Mouse (Mus musculus): Measurements from ENCODE around the gene Stard10. TPM values are rescaled to one million over a fixed set of nuclear protein-coding genes. Genes with fewer than 3 reads are reported as not detected.

Gene Stard10
- total and polyA plus RNA-seq, 2 experiments from 2014 or later, result 17.2 to 39.3 TPM

DNA sequence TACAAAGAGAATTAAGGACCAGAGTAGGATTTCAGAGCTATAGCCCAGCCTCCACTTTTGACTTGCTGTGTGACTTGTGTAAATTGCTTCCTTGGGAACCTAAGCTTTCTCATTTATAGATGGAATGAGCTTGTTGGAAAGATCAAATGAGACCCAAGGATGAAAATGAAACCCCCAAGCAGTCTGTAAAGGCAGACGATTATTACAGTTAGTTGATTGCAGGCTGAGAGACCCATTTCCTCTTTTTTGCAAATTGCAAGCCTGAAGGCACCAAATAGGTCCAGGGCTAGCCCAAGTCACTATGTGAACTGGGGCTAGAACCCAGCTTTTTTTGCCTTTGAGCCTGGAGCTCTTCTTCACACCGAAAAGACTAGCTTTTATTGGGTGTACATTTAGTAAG, 5.8 kb upstream of the Stard10 start:
- DNase-seq (ENCODE audit: low spot score) (no peak), ATAC-seq (no peak)
- no peaks in the 10 kb centered on the region for H3K27me3 ChIP-seq (ENCODE audit: insufficient read depth, low read length)
- H3K4me3 ChIP-seq (ENCODE audit: low read length), result peak overlapping the region; percentile 48
- peak overlapping the region; percentile 61 for H3K4me2 ChIP-seq (ENCODE audit: low read depth, low read length)
- H3K4me1 ChIP-seq (ENCODE audit: insufficient read depth, low read length), result no peaks in the 10 kb centered on the region
- H3K27ac ChIP-seq, result peak overlapping the region; percentile 91; the same call in 1 of the 2 replicates
- WGBS, result 36% methylated on average over 2 of the region's 2 CpGs
- no peak for TF ChIP-seq CTCF (IDR thresholded peaks at IDR 0.05; ENCODE audit: low read depth)
- no peaks in the 10 kb centered on the region for H3K36me3 ChIP-seq (ENCODE audit: insufficient read depth, low read length)
- H3K9me3 ChIP-seq (ENCODE audit: low read length), result no peaks in the 10 kb centered on the region
- H3K9ac ChIP-seq (replicated peaks; ENCODE audit: low read length), result peak overlapping the region; percentile 42; the same call in 1 of the 2 replicates

- WGBS, result 77% methylated on average over 3 of the region's 3 CpGs
These were observed 3.9 kb upstream of the Stard10 start for GRCm38 (mm10) chr7:101313033-101313432.

DNA sequence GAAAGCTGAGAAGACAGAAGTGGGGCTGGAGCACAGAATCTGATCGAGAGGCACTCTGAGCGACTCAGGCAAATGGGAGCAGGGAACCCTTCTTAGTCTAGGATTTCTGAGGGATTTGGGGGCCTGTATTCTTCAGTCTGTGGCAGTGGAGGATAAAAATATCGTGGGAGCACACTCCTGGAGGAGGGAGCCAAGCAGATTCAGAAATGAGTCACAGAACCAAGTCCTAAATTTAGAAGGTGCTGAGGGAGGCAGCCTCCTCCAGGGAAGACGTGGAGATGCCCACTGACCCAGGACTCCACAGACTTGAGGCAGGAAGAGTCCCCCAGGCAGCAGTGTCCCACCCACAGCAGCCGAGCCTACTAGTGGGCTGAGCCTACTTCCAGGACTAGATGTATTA, 2.5 kb upstream of the Stard10 start:
- H3K36me3 ChIP-seq (ENCODE audit: insufficient read depth, low read length), result no peaks in the 10 kb centered on the region
- ATAC-seq, result no peak
- no peaks in the 10 kb centered on the region for H3K27me3 ChIP-seq (ENCODE audit: insufficient read depth, low read length)
- no peak overlapping the region for H3K27ac ChIP-seq
- WGBS, result 69% methylated on average over 5 of the region's 5 CpGs
- no peak overlapping the region for H3K4me3 ChIP-seq (ENCODE audit: low read length)
- H3K9me3 ChIP-seq (ENCODE audit: low read length), result no peaks in the 10 kb centered on the region
- no peak overlapping the region for H3K9ac ChIP-seq (replicated peaks; ENCODE audit: low read length)
- no peaks in the 10 kb centered on the region for H3K4me1 ChIP-seq (ENCODE audit: insufficient read depth, low read length)
- no peak overlapping the region for H3K4me2 ChIP-seq (ENCODE audit: low read depth, low read length)
- TF ChIP-seq CTCF (IDR thresholded peaks at IDR 0.05; ENCODE audit: low read depth), result no peak
- no peak for DNase-seq (ENCODE audit: low spot score)

More at GRCm38 (mm10) chr7:101313033-101313432, 3.9 kb upstream of the Stard10 start:
- no peaks in the 10 kb centered on the region for H3K27me3 ChIP-seq (ENCODE audit: insufficient read depth, low read length)
- H3K9ac ChIP-seq (replicated peaks; ENCODE audit: low read length), result no peak overlapping the region
- no peaks in the 10 kb centered on the region for H3K36me3 ChIP-seq (ENCODE audit: insufficient read depth, low read length)
- DNase-seq (ENCODE audit: low spot score), result no peak
- no peaks in the 10 kb centered on the region for H3K4me1 ChIP-seq (ENCODE audit: insufficient read depth, low read length)
- no peak overlapping the region for H3K4me3 ChIP-seq (ENCODE audit: low read length)
- no peak overlapping the region for H3K4me2 ChIP-seq (ENCODE audit: low read depth, low read length)
- no peak overlapping the region for H3K27ac ChIP-seq
- ATAC-seq, result no peak
- TF ChIP-seq CTCF (IDR thresholded peaks at IDR 0.05; ENCODE audit: low read depth), result no peak
- no peaks in the 10 kb centered on the region for H3K9me3 ChIP-seq (ENCODE audit: low read length)

GRCm38 (mm10) chr7:101315699-101316098, 1.2 kb upstream of the Stard10 start:
- Histone ChIP-seq H3K4me3 (ENCODE audit: low read length) (no peak overlapping the region), H3K9me3 (ENCODE audit: low read length) (no peaks in the 10 kb centered on the region), H3K4me2 (ENCODE audit: low read depth, low read length) (no peak overlapping the region), H3K27ac (no peak overlapping the region), H3K4me1 (ENCODE audit: insufficient read depth, low read length) (no peaks in the 10 kb centered on the region; the same call in 1 of the 2 replicates), H3K9ac (replicated peaks; ENCODE audit: low read length) (no peak overlapping the region), H3K27me3 (ENCODE audit: insufficient read depth, low read length) (no peaks in the 10 kb centered on the region), H3K36me3 (ENCODE audit: insufficient read depth, low read length) (no peaks in the 10 kb centered on the region)
- DNase-seq (ENCODE audit: low spot score) (no peak), ATAC-seq (no peak)
- TF ChIP-seq CTCF (IDR thresholded peaks at IDR 0.05; ENCODE audit: low read depth), result no peak

GRCm38 (mm10) chr7:101316591-101317001, 290 bp upstream of the Stard10 start:
- Histone ChIP-seq H3K4me2 (ENCODE audit: low read depth, low read length) (no peak overlapping the region), H3K4me3 (ENCODE audit: low read length) (no peak overlapping the region), H3K9ac (replicated peaks; ENCODE audit: low read length) (no peak overlapping the region), H3K4me1 (ENCODE audit: insufficient read depth, low read length) (peaks cover 3% of the 10 kb centered on the region), H3K27me3 (ENCODE audit: insufficient read depth, low read length) (no peaks in the 10 kb centered on the region), H3K36me3 (ENCODE audit: insufficient read depth, low read length) (no peaks in the 10 kb centered on the region), H3K27ac (no peak overlapping the region), H3K9me3 (ENCODE audit: low read length) (no peaks in the 10 kb centered on the region)
- ATAC-seq, result no peak
- TF ChIP-seq CTCF (IDR thresholded peaks at IDR 0.05; ENCODE audit: low read depth), result no peak
- no peak for DNase-seq (ENCODE audit: low spot score)
- 65% methylated on average over 6 of the region's 6 CpGs for WGBS

DNA sequence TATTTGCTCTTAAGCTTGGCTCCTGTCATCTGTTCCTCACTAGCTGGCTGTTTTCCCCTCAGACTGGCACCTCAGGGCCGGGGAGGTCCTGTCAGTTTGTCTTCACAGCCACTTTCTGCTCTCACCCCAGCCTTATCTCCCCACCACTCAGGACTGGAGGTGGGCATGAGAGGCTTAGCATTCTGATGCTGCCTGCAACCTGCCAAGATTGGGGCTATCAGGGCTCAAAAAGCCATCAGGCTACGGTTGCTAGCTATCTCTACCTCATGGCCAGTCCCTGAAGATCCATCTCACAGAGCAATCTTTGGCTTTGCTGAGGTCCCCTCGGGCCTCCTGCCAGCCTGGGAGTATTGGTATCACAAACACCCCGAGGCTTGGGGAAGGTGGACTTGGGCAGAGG, 2.0 kb downstream of the Stard10 start:
- no peak overlapping the region for H3K9ac ChIP-seq (replicated peaks; ENCODE audit: low read length)
- TF ChIP-seq CTCF (IDR thresholded peaks at IDR 0.05; ENCODE audit: low read depth), result no peak
- no peaks in the 10 kb centered on the region for H3K9me3 ChIP-seq (ENCODE audit: low read length)
- no peaks in the 10 kb centered on the region for H3K27me3 ChIP-seq (ENCODE audit: insufficient read depth, low read length)
- H3K36me3 ChIP-seq (ENCODE audit: insufficient read depth, low read length), result no peaks in the 10 kb centered on the region
- ATAC-seq (no peak), DNase-seq (ENCODE audit: low spot score) (no peak)
- peaks cover 13% of the 10 kb centered on the region for H3K4me1 ChIP-seq (ENCODE audit: insufficient read depth, low read length)
- H3K4me3 ChIP-seq (ENCODE audit: low read length), result no peak overlapping the region
- no peak overlapping the region for H3K4me2 ChIP-seq (ENCODE audit: low read depth, low read length)
- WGBS, result 69% methylated on average over 4 of the region's 4 CpGs
- no peak overlapping the region for H3K27ac ChIP-seq

DNA sequence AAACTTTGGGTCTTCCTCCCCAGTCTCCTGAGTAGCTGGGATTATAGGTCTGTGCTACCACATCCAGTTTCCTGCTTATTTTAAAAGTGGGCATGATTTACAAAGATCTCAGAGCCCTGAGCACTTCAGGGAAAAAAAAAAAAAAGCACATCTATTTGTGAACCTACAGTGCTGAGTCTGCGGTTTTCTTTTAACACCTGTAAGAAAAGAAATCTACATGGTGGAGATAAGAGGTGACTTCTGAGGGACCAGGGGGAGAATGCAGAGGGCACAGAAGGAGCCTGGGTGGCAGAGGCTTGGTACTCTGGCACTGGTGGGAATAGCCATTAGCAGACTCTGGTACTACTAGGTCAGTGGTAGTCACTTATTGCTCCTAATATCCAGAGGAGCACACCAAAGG, 2.9 kb downstream of the Stard10 start:
- Histone ChIP-seq H3K9ac (replicated peaks; ENCODE audit: low read length) (no peak overlapping the region), H3K27me3 (ENCODE audit: insufficient read depth, low read length) (no peaks in the 10 kb centered on the region), H3K4me3 (ENCODE audit: low read length) (no peak overlapping the region), H3K27ac (no peak overlapping the region), H3K4me2 (ENCODE audit: low read depth, low read length) (no peak overlapping the region), H3K36me3 (ENCODE audit: insufficient read depth, low read length) (no peaks in the 10 kb centered on the region), H3K9me3 (ENCODE audit: low read length) (no peaks in the 10 kb centered on the region), H3K4me1 (ENCODE audit: insufficient read depth, low read length) (peaks cover 13% of the 10 kb centered on the region)
- no peak for DNase-seq (ENCODE audit: low spot score)
- 89% methylated on average over 1 of the region's 1 CpGs for WGBS
- ATAC-seq, result no peak
- no peak for TF ChIP-seq CTCF (IDR thresholded peaks at IDR 0.05; ENCODE audit: low read depth)

Data from hindbrain, postnatal 0 days (tissue).